Mouse (Mus musculus): ENCODE data around the gene Stoml2. TPM values are rescaled to one million over a fixed set of nuclear protein-coding genes. Genes with fewer than 3 reads are reported as not detected.

Stoml2 gene
- polyA plus RNA-seq, 1 experiment from 2014 or later: 263 TPM

GRCm38 (mm10) chr4:43046607-43047006 lies 15.1 kb upstream of the Stoml2 start:
- ATAC-seq (replicated peaks): no peak
- no peak overlapping the region for H3K27ac ChIP-seq (replicated peaks)
- 0 out of 2 replicates have a peak overlapping the region, but pooled peaks have one; percentile 8 for H3K4me3 ChIP-seq
- no peaks in the 10 kb centered on the region for H3K36me3 ChIP-seq
- H3K27me3 ChIP-seq: no peaks in the 10 kb centered on the region
- H3K9me3 ChIP-seq: no peaks in the 10 kb centered on the region
- peaks cover 34% of the 10 kb centered on the region for H3K4me1 ChIP-seq
- no peak overlapping the region for H3K9ac ChIP-seq (replicated peaks)
- WGBS: 61% methylated on average over 5 of the region's 5 CpGs
- peak overlapping the region; percentile 81; the same call in 1 of the 2 replicates for H3K4me2 ChIP-seq (replicated peaks)

- peak within 1 kb of the TSS; percentile 81 for H3K4me2 ChIP-seq (replicated peaks)
- 0% methylated on average over 33 of the region's 33 CpGs for WGBS
- H3K4me1 ChIP-seq: peaks cover 35% of the 10 kb centered on the region
- H3K9me3 ChIP-seq: no peaks in the 10 kb centered on the region
- H3K36me3 ChIP-seq: no peaks in the 10 kb centered on the region
- peak within 1 kb of the TSS; percentile 93 for H3K27ac ChIP-seq (replicated peaks)
- H3K27me3 ChIP-seq: no peaks in the 10 kb centered on the region
- peak; percentile 86 for ATAC-seq (replicated peaks)
- peak within 1 kb of the TSS; percentile 71 for H3K4me3 ChIP-seq
- H3K9ac ChIP-seq (replicated peaks): peak within 1 kb of the TSS; percentile 66
Measured at GRCm38 (mm10) chr4:43045659-43046302, 14.3 kb upstream of the Stoml2 start, which contains the start of gene Fam214b. Gene Fam214b (minus strand): TSS chr4:43046220.

GRCm38 (mm10) chr4:43045285-43045658 lies 13.8 kb upstream of the Stoml2 start:
- H3K27me3 ChIP-seq: no peaks in the 10 kb centered on the region

GRCm38 (mm10) chr4:43044673-43045072 lies 13.2 kb upstream of the Stoml2 start:
- H3K27me3 ChIP-seq: no peaks in the 10 kb centered on the region
- ATAC-seq (replicated peaks): no peak

More at GRCm38 (mm10) chr4:43045285-43045658, 13.8 kb upstream of the Stoml2 start:
- Histone ChIP-seq H3K4me2 (replicated peaks) (peak overlapping the region; percentile 81), H3K27ac (replicated peaks) (peak overlapping the region; percentile 93), H3K36me3 (no peaks in the 10 kb centered on the region), H3K9me3 (no peaks in the 10 kb centered on the region), H3K4me1 (peaks cover 39% of the 10 kb centered on the region), H3K4me3 (peak overlapping the region; percentile 71), H3K9ac (replicated peaks) (peak overlapping the region; percentile 55)
- peak; percentile 8 for ATAC-seq (replicated peaks)
- WGBS: 2% methylated on average over 13 of the region's 13 CpGs

GRCm38 (mm10) chr4:43043644-43044357 lies 12.3 kb upstream of the Stoml2 start:
- H3K27ac ChIP-seq (replicated peaks): peak overlapping the region; percentile 93
- whole genome bisulfite sequencing: 5% methylated on average over 7 of the region's 7 CpGs
- peak overlapping the region; percentile 81 for H3K4me2 ChIP-seq (replicated peaks)

More at GRCm38 (mm10) chr4:43044673-43045072, 13.2 kb upstream of the Stoml2 start:
- Histone ChIP-seq H3K4me3 (peak overlapping the region; percentile 71), H3K4me1 (peaks cover 40% of the 10 kb centered on the region), H3K9me3 (no peaks in the 10 kb centered on the region), H3K4me2 (replicated peaks) (peak overlapping the region; percentile 81), H3K36me3 (no peaks in the 10 kb centered on the region), H3K27ac (replicated peaks) (peak overlapping the region; percentile 93), H3K9ac (replicated peaks) (peak overlapping the region; percentile 55)
- WGBS: 3% methylated on average over 4 of the region's 4 CpGs

GRCm38 (mm10) chr4:43040881-43041547 lies 9.5 kb upstream of the Stoml2 start:
- peaks cover 8% of the 10 kb centered on the region for H3K36me3 ChIP-seq
- H3K9me3 ChIP-seq: no peaks in the 10 kb centered on the region
- H3K27me3 ChIP-seq: no peaks in the 10 kb centered on the region
- ATAC-seq (replicated peaks): no peak
- peak overlapping the region; percentile 35 for H3K27ac ChIP-seq (replicated peaks)
- H3K9ac ChIP-seq (replicated peaks): no peak overlapping the region
- H3K4me2 ChIP-seq (replicated peaks): no peak overlapping the region
- H3K4me3 ChIP-seq: no peak overlapping the region
- peaks cover 55% of the 10 kb centered on the region for H3K4me1 ChIP-seq
- WGBS: 69% methylated on average over 9 of the region's 9 CpGs

More at GRCm38 (mm10) chr4:43043644-43044357, 12.3 kb upstream of the Stoml2 start:
- Histone ChIP-seq H3K4me3 (peak overlapping the region; percentile 71), H3K9me3 (no peaks in the 10 kb centered on the region), H3K9ac (replicated peaks) (peak overlapping the region; percentile 55), H3K4me1 (peaks cover 48% of the 10 kb centered on the region), H3K36me3 (no peaks in the 10 kb centered on the region), H3K27me3 (no peaks in the 10 kb centered on the region)
- peak; percentile 53 for ATAC-seq (replicated peaks)

- peak; percentile 97 for ATAC-seq (replicated peaks)
- Histone ChIP-seq H3K36me3 (peaks cover 17% of the 10 kb centered on the region), H3K27ac (replicated peaks) (peak overlapping the region; percentile 78), H3K4me2 (replicated peaks) (peak overlapping the region; percentile 71), H3K4me3 (peak overlapping the region; percentile 81), H3K27me3 (no peaks in the 10 kb centered on the region), H3K4me1 (peaks cover 54% of the 10 kb centered on the region), H3K9ac (replicated peaks) (peak overlapping the region; percentile 62), H3K9me3 (no peaks in the 10 kb centered on the region)
- under 1% methylated on average over 25 of the region's 25 CpGs for WGBS
Measured at GRCm38 (mm10) chr4:43040114-43040572, 8.6 kb upstream of the Stoml2 start.

GRCm38 (mm10) chr4:43039609-43040008 lies 8.1 kb upstream of the Stoml2 start:
- Histone ChIP-seq H3K27me3 (no peaks in the 10 kb centered on the region), H3K36me3 (peaks cover 22% of the 10 kb centered on the region), H3K4me1 (peaks cover 49% of the 10 kb centered on the region), H3K9ac (replicated peaks) (peak overlapping the region; percentile 62), H3K4me2 (replicated peaks) (peak overlapping the region; percentile 71), H3K4me3 (peak overlapping the region; percentile 81), H3K9me3 (no peaks in the 10 kb centered on the region), H3K27ac (replicated peaks) (peak overlapping the region; percentile 78)
- ATAC-seq (replicated peaks): no peak; the same call in 1 of the 2 replicates
- WGBS: 2% methylated on average over 11 of the region's 11 CpGs

- no peaks in the 10 kb centered on the region for H3K27me3 ChIP-seq
- H3K9me3 ChIP-seq: no peaks in the 10 kb centered on the region
- peak overlapping the region; percentile 81 for H3K4me3 ChIP-seq
- peak overlapping the region; percentile 71 for H3K4me2 ChIP-seq (replicated peaks)
- H3K36me3 ChIP-seq: peaks cover 30% of the 10 kb centered on the region
- H3K9ac ChIP-seq (replicated peaks): peak overlapping the region; percentile 62
- H3K27ac ChIP-seq (replicated peaks): 0 out of 2 replicates have a peak overlapping the region, but pooled peaks have one; percentile 78
- ATAC-seq (replicated peaks): no peak
- H3K4me1 ChIP-seq: peaks cover 41% of the 10 kb centered on the region
- 57% methylated on average over 15 of the region's 15 CpGs for WGBS
Measured at GRCm38 (mm10) chr4:43038567-43039495, 7.3 kb upstream of the Stoml2 start.

- Histone ChIP-seq H3K27me3 (no peaks in the 10 kb centered on the region), H3K4me2 (replicated peaks) (no peak overlapping the region), H3K4me1 (peaks cover 33% of the 10 kb centered on the region), H3K27ac (replicated peaks) (no peak overlapping the region), H3K36me3 (peaks cover 37% of the 10 kb centered on the region), H3K9me3 (no peaks in the 10 kb centered on the region), H3K9ac (replicated peaks) (no peak overlapping the region), H3K4me3 (no peak overlapping the region)
- no peak for ATAC-seq (replicated peaks)
- WGBS: 76% methylated on average over 4 of the region's 4 CpGs
Measured at GRCm38 (mm10) chr4:43037860-43038566, 6.5 kb upstream of the Stoml2 start.
